Mouse (Mus musculus) liver, adult 2 months (tissue): Measurements from ENCODE around the gene 4930442H23Rik. TPM values are rescaled to one million over a fixed set of nuclear protein-coding genes. Genes with fewer than 3 reads are reported as not detected.
"Not testable (repeated sequence)": the region's sequence is repeated elsewhere in the genome, so short reads cannot be mapped to it uniquely, and the experiment has no call there.

Experiments used
- DNase-seq: peaks from one replicate; pipeline ENCODE4 v3.0.0-alpha.2; 2011; ENCODE audit warnings: low read depth, low spot score; ENCODE audit errors: extremely low read depth
- H3K27ac ChIP-seq: fragments of 200-500 bp; replicated peaks from 2 replicates; pipeline ENCODE4 v1.5.1; 2012; ENCODE audit warnings: low read depth, mild to moderate bottlenecking, control low read depth, inconsistent platforms, low read length; ENCODE audit not compliant: insufficient read depth
- H3K27me3 ChIP-seq: fragments of 200-500 bp; 2 replicates; pipeline ENCODE4 v1.6.1; 2012; ENCODE audit warnings: mild to moderate bottlenecking, moderate library complexity, low read length, inconsistent platforms; ENCODE audit not compliant: control insufficient read depth, insufficient read depth
- H3K36me3 ChIP-seq: fragments of 200-500 bp; 2 replicates; pipeline ENCODE4 v1.6.1; 2012; ENCODE audit warnings: low read length, inconsistent platforms; ENCODE audit not compliant: control insufficient read depth, insufficient read depth
- H3K4me1 ChIP-seq: fragments of 200-500 bp; 2 replicates; pipeline ENCODE4 v1.6.1; 2011; ENCODE audit warnings: low read length; ENCODE audit not compliant: control insufficient read depth, insufficient read depth
- H3K4me3 ChIP-seq: fragments of 200-500 bp; 2 replicates; pipeline ENCODE4 v1.5.1; 2011; ENCODE audit warnings: low read depth, mild to moderate bottlenecking, control low read depth, low read length, moderate library complexity; ENCODE audit not compliant: insufficient read depth
- H3K79me2 ChIP-seq: fragments of 200-500 bp; 2 replicates; pipeline ENCODE4 v1.6.1; 2012; ENCODE audit warnings: inconsistent platforms, mild to moderate bottlenecking, low read length, moderate library complexity; ENCODE audit not compliant: control insufficient read depth, insufficient read depth
- H3K9ac ChIP-seq: fragments of 200-500 bp; 2 replicates; pipeline ENCODE4 v1.6.1; 2012; ENCODE audit warnings: low read depth, mild to moderate bottlenecking, control low read depth, inconsistent platforms, low read length
- CTCF ChIP-seq: fragments of 200-500 bp; IDR thresholded peaks from 2 replicates; pipeline ENCODE4 v1.5.1; 2011; ENCODE audit warnings: low read depth, low read length, control low read depth
- POLR2A ChIP-seq: fragments of 200-500 bp; IDR thresholded peaks from 2 replicates; pipeline ENCODE4 v1.6.1; 2011; ENCODE audit warnings: low read length, control low read depth; ENCODE audit not compliant: insufficient read depth; ENCODE audit errors: extremely low read depth
- WGBS: fragments of 180-500 bp; shearing (Covaris S2); methylation state at CpG from one replicate; pipeline ENCODE4 v1.1.7; 2018; 5-methylcytosine and 5-hydroxymethylcytosine counted together
- polyA plus RNA-seq: library from polyadenylated mRNA; depleted of rRNA; stranded (reverse); fragments of >200 nt; gene quantifications from 2 replicates; pipeline ENCODE4 v1.2.3, GENCODE M21; 2012
- total RNA-seq: library from RNA; depleted of rRNA; stranded (reverse); fragments of >200 nt; gene quantifications from 2 replicates; pipeline ENCODE4 v1.2.3, GENCODE M21; 2014

The 4930442H23Rik gene
- total and polyA plus RNA-seq, 2 experiments = not detected

DNA sequence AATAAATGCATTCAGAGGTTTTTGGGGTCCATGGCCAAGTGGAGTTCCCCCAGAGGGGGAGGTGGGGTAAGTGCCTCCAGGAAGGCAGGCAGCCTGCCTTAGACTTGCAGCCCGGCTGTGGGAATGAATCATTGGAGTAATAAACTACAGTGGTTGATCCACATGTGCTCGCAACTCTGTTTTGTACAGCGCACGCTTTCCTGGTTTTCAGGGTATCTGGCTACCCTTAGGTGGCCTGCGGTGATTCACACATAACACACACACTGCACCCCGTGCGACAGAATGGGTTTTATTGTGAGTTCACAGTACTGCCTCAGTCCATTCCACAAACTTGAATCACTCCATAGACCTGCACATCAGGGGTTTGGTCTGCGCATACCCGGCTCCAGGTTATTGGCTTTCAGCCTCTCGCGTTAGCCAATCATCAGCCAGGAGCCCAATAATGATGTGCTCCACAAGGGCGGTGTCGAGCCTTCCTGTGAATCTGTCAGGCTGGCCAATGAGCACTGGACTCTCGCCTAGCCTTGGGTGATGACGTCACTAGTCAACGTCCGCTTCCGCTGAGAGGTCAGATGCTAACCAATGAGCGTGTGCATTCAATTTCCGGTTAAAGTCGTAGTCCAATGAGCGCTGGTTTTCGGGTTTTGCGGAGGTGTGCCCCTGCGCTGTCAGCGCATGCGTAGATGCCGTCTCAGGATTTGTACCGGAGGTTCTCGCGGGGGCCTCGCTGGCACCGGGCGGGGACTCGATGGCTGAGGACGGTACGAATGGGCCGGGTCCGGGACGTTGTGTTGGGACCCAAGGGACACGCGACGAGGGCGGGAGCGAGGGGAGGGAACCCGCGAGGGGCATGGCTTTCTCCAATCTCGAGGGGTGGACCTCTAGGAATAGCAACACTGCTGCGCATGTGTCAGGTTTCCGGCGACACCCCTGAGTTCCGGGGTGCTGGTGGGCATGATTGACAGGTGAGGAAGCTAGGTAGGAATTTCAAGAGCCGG, 1.0 kb downstream of the 4930442H23Rik start, which contains the start of gene Dapk3:
Dapk3 (plus strand) TSS at position 670 of the 998 bp plus-strand sequence.
- peak; percentile 99 for DNase-seq
- H3K36me3 ChIP-seq = peaks cover 43% of the 10 kb centered on the region
- peaks cover 19% of the 10 kb centered on the region for H3K4me1 ChIP-seq
- peak within 1 kb of the TSS; percentile 64 for H3K27ac ChIP-seq
- H3K79me2 ChIP-seq = peaks cover 18% of the 10 kb centered on the region
- H3K27me3 ChIP-seq = no peaks in the 10 kb centered on the region
- WGBS = 8% methylated on average over 53 of the region's 53 CpGs
- H3K9ac ChIP-seq = peak within 1 kb of the TSS; percentile 76
- peak within 1 kb of the TSS; percentile 66 for H3K4me3 ChIP-seq
- TF ChIP-seq POLR2A = peak; percentile 29
- TF ChIP-seq CTCF = no peak

DNA sequence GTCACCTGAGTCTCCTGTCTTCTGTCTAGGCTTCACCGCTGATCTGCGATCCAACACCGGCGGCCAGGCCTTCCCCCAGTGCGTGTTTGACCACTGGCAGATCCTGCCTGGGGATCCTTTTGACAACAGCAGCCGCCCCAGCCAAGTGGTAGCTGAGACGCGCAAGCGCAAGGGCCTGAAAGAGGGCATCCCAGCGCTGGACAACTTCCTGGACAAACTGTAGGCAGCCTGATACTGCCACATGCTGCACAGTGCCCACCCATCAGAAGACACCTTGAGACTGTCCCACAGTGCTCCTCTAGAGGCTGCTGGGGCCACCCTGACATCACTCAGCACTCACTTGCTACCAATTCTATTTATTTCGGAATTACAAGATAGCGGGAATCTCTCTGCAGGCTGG, 1.8 kb downstream of the 4930442H23Rik start:
- WGBS = 84% methylated on average over 12 of the region's 12 CpGs
- H3K79me2 ChIP-seq = peaks cover 25% of the 10 kb centered on the region
- peaks cover 20% of the 10 kb centered on the region for H3K4me1 ChIP-seq
- DNase-seq, H3K27me3 ChIP-seq, H3K27ac ChIP-seq, H3K4me3 ChIP-seq, H3K9ac ChIP-seq: not testable (repeated sequence)
- peaks cover 44% of the 10 kb centered on the region for H3K36me3 ChIP-seq

DNA sequence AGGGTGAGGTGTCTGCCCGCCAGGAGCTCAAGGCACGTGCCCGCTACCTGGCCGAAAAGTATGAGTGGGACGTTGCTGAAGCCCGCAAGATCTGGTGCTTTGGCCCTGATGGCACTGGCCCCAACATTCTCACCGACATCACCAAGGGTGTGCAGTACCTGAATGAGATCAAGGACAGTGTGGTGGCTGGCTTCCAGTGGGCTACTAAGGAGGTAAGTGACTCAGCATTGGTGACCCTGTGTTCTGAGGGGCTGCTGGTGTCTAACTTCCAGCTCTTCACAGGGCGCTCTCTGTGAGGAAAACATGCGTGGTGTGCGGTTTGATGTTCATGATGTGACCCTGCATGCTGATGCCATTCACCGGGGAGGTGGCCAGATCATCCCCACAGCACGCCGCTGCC, 2.7 kb downstream of the 4930442H23Rik start:
- Histone ChIP-seq H3K4me3 (no peak overlapping the region), H3K79me2 (peaks cover 29% of the 10 kb centered on the region), H3K4me1 (peaks cover 20% of the 10 kb centered on the region), H3K36me3 (peaks cover 44% of the 10 kb centered on the region), H3K27ac (no peak overlapping the region), H3K9ac (no peak overlapping the region), H3K27me3 (no peaks in the 10 kb centered on the region)
- DNase-seq = no peak
- TF ChIP-seq POLR2A = no peak
- 89% methylated on average over 13 of the region's 13 CpGs for WGBS

DNA sequence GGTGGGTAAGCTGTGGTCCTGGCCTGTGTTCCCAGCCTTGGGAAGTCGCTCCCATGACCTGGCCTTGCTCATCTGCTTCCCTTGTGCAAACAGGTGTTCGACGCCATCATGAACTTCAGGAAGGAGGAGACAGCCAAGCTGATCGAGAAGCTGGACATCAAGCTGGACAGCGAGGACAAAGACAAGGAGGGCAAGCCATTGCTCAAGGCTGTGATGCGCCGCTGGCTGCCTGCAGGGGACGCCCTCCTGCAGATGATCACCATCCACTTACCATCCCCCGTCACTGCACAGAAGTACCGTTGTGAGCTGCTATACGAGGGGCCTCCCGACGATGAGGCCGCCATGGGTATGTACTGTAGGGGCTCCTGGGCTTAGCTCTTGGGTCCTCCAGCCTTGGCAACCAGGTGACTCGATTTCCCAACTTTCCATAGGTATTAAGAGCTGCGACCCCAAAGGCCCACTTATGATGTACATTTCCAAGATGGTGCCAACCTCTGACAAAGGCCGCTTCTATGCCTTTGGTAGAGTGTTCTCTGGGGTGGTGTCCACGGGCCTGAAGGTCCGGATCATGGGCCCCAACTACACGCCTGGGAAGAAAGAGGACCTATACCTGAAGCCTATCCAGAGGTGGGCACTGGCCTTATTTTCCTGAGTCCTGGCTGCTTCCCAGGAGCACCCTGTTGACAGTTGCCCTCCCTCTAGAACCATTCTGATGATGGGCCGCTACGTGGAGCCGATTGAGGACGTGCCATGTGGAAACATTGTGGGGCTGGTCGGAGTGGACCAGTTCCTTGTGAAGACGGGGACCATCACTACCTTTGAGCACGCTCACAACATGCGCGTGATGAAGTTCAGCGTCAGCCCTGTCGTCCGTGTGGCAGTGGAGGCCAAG, 4.0 kb downstream of the 4930442H23Rik start:
- TF ChIP-seq CTCF = no peak
- no peak for TF ChIP-seq POLR2A
- 83% methylated on average over 32 of the region's 32 CpGs for WGBS

DNA sequence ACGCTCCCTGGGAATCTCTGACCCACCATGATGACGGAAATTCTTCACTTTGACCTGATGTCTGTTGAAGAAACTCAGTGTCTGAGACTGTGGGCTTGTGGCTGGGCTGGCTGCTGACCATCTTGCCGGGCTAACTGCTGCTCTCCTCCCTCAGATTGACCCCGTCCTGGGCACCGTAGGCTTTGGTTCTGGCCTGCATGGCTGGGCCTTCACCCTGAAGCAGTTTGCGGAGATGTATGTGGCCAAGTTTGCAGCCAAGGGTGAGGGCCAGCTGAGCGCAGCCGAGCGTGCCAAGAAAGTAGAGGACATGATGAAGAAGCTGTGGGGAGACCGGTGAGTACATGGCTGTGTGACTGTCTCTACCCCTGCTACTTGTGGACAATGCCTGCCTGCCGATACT, 4.7 kb downstream of the 4930442H23Rik start:
- Histone ChIP-seq H3K79me2 (peaks cover 25% of the 10 kb centered on the region), H3K36me3 (peaks cover 44% of the 10 kb centered on the region), H3K27me3 (no peaks in the 10 kb centered on the region), H3K27ac (no peak overlapping the region), H3K4me1 (peaks cover 23% of the 10 kb centered on the region), H3K9ac (no peak overlapping the region), H3K4me3 (no peak overlapping the region)
- 83% methylated on average over 11 of the region's 11 CpGs for WGBS
- no peak for TF ChIP-seq POLR2A
- no peak for TF ChIP-seq CTCF
- DNase-seq = no peak

More for the DNA sequence above, 4.0 kb downstream of the 4930442H23Rik start:
- no peak for DNase-seq
- Histone ChIP-seq H3K4me1 (peaks cover 25% of the 10 kb centered on the region), H3K79me2 (peaks cover 29% of the 10 kb centered on the region), H3K4me3 (no peak overlapping the region), H3K27me3 (no peaks in the 10 kb centered on the region), H3K9ac (no peak overlapping the region), H3K27ac (no peak overlapping the region), H3K36me3 (peaks cover 44% of the 10 kb centered on the region)
